Mouse (Mus musculus): ENCODE measurements around the gene Gm26938.

Gm26938 gene

GRCm38 (mm10) chr5:139793338-139794089 lies 32.7 kb downstream of the Gm26938 start:
- no peak for DNase-seq (ENCODE audit: low spot score)

DNA sequence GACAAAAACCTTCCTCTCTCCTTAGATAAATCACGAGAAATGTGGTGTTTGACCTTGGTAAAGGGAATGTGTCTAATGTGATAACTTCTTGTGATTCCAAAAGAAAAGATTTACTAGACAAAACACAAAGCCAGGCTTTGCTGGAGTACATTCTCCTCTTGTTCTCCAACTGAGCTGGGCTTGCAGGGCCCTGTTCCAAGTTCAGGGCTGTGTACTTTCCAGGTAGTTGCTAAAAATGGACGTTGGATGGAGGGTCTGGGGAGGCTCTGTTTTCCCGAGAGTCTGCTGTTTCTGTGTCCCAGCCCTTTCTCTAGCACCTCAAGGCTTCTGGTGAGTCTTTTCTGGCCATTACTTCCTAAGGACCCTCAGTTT lies 33.3 kb downstream of the Gm26938 start:
- no peak for DNase-seq (ENCODE audit: low spot score)

- DNase-seq (ENCODE audit: low spot score) = no peak
Observed at GRCm38 (mm10) chr5:139792159-139792775, 33.9 kb downstream of the Gm26938 start.

GRCm38 (mm10) chr5:139791227-139792158 lies 34.7 kb downstream of the Gm26938 start, which contains the start of gene Mafk:
TSS of gene Mafk (plus strand) at chr5:139791513.
- DNase-seq (ENCODE audit: low spot score) = peak; percentile 96

DNA sequence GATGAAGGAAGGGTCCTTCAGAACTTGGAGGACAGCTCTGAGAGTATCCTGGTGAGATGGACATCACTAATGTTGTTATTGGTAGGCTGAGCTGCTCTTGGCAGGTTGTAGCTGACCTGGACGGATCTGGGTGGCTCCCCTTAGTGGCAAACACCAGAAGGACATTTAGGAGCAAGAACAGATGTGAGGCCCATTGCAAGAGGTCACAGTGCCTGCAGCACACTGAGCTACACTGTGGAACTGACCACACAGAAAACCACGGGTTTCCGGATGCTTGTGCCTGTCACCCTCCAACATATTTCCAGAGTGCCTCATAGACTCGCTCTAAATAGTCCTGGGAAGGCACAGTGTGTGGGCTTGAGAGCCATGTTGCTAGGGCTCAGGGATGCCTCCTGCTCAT lies 36.7 kb downstream of the Gm26938 start:
- no peak for DNase-seq (ENCODE audit: low spot score)

- DNase-seq (ENCODE audit: low spot score) = no peak
Observed at GRCm38 (mm10) chr5:139781406-139781805, 44.8 kb downstream of the Gm26938 start.

GRCm38 (mm10) chr5:139776966-139777365 lies 49.2 kb downstream of the Gm26938 start:
- no peak for DNase-seq (ENCODE audit: low spot score)

GRCm38 (mm10) chr5:139775216-139775926 lies 50.8 kb downstream of the Gm26938 start, which contains the start of gene Ints1:
TSS of gene Ints1 (minus strand) at chr5:139775674.
- DNase-seq (ENCODE audit: low spot score) = peak; percentile 99

GRCm38 (mm10) chr5:139768216-139768615 lies 58.0 kb downstream of the Gm26938 start:
- DNase-seq (ENCODE audit: low spot score) = no peak

DNA sequence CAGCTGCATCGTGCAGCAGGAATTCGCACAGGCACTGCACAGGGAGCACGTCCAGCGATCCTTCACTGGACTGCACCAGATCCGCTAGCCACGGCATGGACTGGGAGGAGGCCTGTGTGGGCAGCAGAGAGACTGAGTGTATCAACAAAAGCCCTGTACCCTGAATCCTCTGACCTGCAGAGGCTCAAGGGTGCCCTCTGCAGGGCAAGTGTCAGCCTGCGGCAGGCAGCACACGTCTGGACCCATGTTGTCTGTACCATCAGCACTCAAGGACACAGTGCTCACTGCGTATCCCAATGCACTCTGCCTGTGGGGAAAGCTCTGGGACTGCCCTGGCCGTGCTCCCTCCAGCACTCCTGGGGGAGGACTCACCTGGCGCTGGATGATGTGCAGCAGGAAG lies 61.9 kb downstream of the Gm26938 start:
- DNase-seq (ENCODE audit: low spot score) = peak; percentile 61

- no peak for DNase-seq (ENCODE audit: low spot score)
Observed at GRCm38 (mm10) chr5:139758096-139758495, 68.1 kb downstream of the Gm26938 start.
